Mouse (Mus musculus): ENCODE data around the gene Med13l.

Gene Med13l

GRCm38 (mm10) chr5:118781598-118781997, 221.1 kb downstream of the Med13l start:
- peak; percentile 57 for DNase-seq (ENCODE audit: low read depth, low spot score)

- DNase-seq (ENCODE audit: low read depth, low spot score) = no peak
Observed at GRCm38 (mm10) chr5:118782139-118782538, 221.7 kb downstream of the Med13l start.

GRCm38 (mm10) chr5:118789226-118789625, 228.7 kb downstream of the Med13l start:
- DNase-seq (ENCODE audit: low read depth, low spot score) = no peak

GRCm38 (mm10) chr5:118789776-118790175, 229.3 kb downstream of the Med13l start:
- no peak for DNase-seq (ENCODE audit: low read depth, low spot score)

GRCm38 (mm10) chr5:118797811-118798210, 237.3 kb downstream of the Med13l start:
- DNase-seq (ENCODE audit: low read depth, low spot score) = no peak

- no peak for DNase-seq (ENCODE audit: low read depth, low spot score)
Observed at GRCm38 (mm10) chr5:118801592-118801991, 241.1 kb downstream of the Med13l start.

- no peak for DNase-seq (ENCODE audit: low read depth, low spot score)
Observed at GRCm38 (mm10) chr5:118802036-118802435, 241.6 kb downstream of the Med13l start.

- DNase-seq (ENCODE audit: low read depth, low spot score) = no peak
Observed at GRCm38 (mm10) chr5:118808946-118809345, 248.5 kb downstream of the Med13l start.

GRCm38 (mm10) chr5:118809588-118809987, 249.1 kb downstream of the Med13l start:
- no peak for DNase-seq (ENCODE audit: low read depth, low spot score)

- DNase-seq (ENCODE audit: low read depth, low spot score) = no peak
Observed at GRCm38 (mm10) chr5:118811690-118812089, 251.2 kb downstream of the Med13l start.

GRCm38 (mm10) chr5:118812421-118812820, 251.9 kb downstream of the Med13l start:
- no peak for DNase-seq (ENCODE audit: low read depth, low spot score)

- DNase-seq (ENCODE audit: low read depth, low spot score) = no peak
Observed at GRCm38 (mm10) chr5:118812947-118813401, 252.5 kb downstream of the Med13l start.

- DNase-seq (ENCODE audit: low read depth, low spot score) = peak; percentile 15
Observed at GRCm38 (mm10) chr5:118814052-118814451, 253.6 kb downstream of the Med13l start.
